Comparison of ENCODE assay signal across 20 mouse cellular contexts in genomic region chr15:94242133-94242532, GRCm38 (mm10).
DNase-seq lines count a peak whose midpoint lies in the region; ATAC-seq lines count a peak whose summit lies in the region.
"Had no signal": no experiment of that assay in that cellular context is flagged by ENCODE, and none has a peak within 500 bp of the region (broad histone marks: within the 10 kb centered on the region; RNA-seq: fewer than 3 reads in every experiment).

No protein-coding gene starts in this region.

- peak; percentile 90 for ATAC-seq in frontal cortex, adult (ENCODE audit: low TSS enrichment)
- no peak for ATAC-seq in granulocyte monocyte progenitor cell, adult 5-6 weeks (replicated peaks; ENCODE audit: poor library complexity, severe bottlenecking)
- ATAC-seq: activated CD4-positive, CD25-positive, alpha-beta regulatory T cell, adult 4 months; CD4-positive, CD25-positive, alpha-beta regulatory T cell, adult 4 months; Patski had no signal

- DNase-seq in frontal cortex, postnatal 10 days (ENCODE audit: low spot score in 2 of 2) = no peak
- peak; percentile 49 for DNase-seq in right cerebral cortex, adult 18-20 months
- DNase-seq in right cerebral cortex, postnatal 10 days (ENCODE audit: low spot score in 2 of 2) = no peak
- peak; percentile 77 for DNase-seq in brain, adult 2 months (ENCODE audit: low read depth, low spot score)
- DNase-seq: adrenal gland, adult 2 months; adrenal gland, adult 8-10 months; adrenal gland, postnatal 10 days; adrenal gland, postnatal 14 days; adrenal gland, postnatal 25 days; adrenal gland, postnatal 36 days; B cell, adult 2 months; cerebellum, adult 11 months; cerebellum, adult 11-12 months; cerebellum, adult 18-20 months; cerebellum, adult 2 months had no signal

Comparison
In these comparisons a context has a peak if more than half of its experiments do, and no peak if none do; other contexts are left out.
1. DNase-seq: peak in right cerebral cortex, adult 18-20 months (single experiment) and brain, adult 2 months (single experiment); none in frontal cortex, postnatal 10 days (0 of 2) and right cerebral cortex, postnatal 10 days (0 of 2).